Mouse (Mus musculus): ENCODE results near the gene Fut11.
"Not testable (repeated sequence)": the region's sequence is repeated elsewhere in the genome, so short reads cannot be mapped to it uniquely, and the experiment has no call there.

Fut11 gene

GRCm38 (mm10) chr14:20677906-20678305, 16.9 kb upstream of the Fut11 start:
- no peak for DNase-seq

- DNase-seq = no peak
Observed at GRCm38 (mm10) chr14:20681742-20682141, 13.0 kb upstream of the Fut11 start.

DNA sequence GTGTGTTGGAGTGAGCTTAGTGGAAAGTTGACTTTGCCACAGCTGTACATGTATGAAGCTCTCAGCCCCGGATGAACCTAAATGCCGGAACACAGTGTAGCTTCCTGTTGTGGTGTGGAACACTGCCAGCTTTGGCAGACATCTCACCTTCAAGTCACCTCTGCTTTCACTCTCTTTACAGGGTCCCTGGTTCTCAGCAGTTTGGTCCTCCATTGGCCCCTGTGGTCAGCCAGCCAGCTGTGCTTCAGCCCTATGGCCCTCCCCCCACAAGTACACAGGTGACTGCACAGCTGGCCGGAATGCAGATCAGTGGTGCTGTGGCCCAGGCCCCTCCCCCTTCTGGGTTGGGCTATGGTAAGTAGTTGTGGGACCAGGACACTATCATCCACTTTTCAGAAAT, 12.3 kb upstream of the Fut11 start:
- DNase-seq = no peak

- no peak for DNase-seq
Observed at GRCm38 (mm10) chr14:20686576-20686975, 8.2 kb upstream of the Fut11 start.

DNA sequence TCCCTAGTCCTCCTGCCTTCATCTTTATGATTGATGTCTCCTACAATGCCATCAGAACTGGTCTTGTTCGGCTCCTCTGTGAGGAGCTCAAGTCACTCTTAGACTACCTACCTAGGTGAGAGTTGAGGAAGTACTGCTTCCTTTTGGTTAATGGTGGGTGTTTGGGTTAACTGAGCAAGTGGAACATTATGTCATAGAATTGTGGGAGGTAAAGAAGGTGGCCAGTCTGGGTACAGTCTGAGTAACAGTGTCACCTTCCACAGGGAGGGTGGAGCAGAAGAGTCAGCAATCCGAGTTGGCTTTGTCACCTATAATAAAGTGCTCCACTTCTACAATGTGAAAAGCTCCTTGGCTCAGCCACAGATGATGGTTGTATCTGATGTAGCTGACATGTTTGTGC, 5.8 kb upstream of the Fut11 start:
- no peak for DNase-seq

DNA sequence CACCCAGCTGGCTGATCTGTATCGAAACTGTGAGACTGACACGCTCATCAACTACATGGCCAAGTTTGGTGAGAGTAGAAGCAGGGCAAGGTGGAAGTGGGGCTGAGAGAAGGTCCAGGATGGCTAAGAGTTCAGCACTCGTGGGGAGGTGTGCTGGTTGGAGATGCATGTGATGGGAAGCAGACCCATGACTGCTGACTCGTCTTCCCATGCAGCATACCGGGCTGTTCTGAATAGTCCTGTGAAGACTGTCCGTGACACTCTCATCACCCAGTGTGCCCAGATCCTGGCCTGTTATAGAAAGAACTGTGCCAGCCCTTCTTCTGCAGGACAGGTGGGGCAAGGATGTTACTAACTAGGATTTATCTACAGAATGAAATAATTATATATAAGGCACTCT, 3.0 kb upstream of the Fut11 start:
- DNase-seq = no peak

DNA sequence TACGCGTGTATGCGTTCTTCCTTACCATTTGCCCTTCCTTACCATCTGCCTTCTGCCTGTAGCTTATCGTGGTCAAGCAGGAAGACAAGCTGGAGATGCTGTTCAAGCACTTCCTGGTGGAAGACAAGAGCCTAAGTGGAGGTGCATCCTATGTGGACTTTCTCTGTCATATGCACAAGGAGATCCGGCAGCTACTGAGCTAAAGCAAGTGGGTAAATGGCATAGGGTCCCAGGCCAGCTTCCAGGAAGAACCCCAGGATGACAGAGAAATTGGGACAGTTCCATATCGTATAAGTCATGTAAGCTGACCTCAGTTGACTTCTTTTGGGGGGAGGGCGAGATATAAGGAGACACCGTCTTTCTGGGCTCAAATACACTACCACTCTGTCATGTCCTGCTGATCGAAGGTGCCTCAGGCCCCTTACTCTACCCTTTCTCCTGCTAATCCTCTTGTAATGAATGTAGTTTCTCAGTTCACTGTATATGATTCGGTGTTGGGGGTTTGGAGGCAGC, 1.1 kb upstream of the Fut11 start:
- no peak for DNase-seq

DNA sequence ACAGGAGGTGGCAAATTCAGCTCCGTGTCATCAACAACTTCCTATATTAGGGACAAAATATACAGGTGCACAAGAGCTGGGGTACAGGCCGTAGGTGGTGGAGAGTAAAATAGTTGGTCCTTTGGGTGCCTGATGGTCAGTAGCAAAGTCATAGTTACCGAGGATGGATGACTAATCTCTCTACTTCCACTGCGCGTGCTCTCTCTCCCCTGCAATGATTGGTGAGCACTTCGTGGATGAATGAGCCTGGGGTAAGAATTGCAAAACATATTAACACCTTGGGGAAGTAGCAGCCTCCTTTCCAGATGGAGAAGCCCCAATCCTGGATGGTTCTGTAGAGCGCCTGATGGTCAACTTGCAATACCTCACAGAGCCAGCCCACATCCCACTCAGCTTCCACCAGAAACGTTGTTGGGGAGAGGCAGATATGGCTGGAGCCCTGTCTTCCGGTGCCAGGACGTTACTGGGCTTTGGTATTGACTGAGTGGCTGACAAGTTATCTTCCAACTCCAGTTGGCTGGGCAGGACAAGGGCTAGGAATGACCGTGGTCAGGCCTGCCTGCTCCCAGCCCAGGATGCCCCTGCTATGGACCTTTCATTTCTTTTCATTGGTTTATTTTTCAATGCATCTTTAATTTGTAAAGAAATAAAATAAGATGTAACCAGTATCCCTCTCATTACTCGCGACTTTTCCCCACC, 434 bp upstream of the Fut11 start:
- no peak for DNase-seq

GRCm38 (mm10) chr14:20695761-20696520, 1.2 kb downstream of the Fut11 start:
- DNase-seq = peak; percentile 14 to 20

- DNase-seq = peak; percentile 48
Observed at GRCm38 (mm10) chr14:20696986-20697385, 2.2 kb downstream of the Fut11 start.

DNA sequence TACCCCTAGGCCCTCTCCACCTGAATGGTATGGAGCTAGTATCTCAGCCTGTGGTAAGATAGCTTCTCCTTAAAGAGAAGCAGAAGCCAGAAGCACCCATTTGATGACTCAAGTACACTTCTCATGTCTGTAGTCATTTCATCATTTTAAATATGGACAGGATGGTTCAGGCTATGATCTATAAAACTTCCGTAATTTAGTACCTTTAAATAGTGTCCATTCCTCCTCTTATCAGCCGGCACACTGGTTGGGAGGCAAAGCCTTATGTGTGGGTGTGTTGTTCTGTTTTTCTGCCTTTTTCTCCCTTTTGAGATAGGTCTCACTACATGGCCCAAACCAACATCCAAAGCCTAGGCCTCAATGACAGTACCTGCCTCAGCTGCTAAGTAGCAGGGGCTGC, 3.7 kb downstream of the Fut11 start:
- no peak for DNase-seq

DNA sequence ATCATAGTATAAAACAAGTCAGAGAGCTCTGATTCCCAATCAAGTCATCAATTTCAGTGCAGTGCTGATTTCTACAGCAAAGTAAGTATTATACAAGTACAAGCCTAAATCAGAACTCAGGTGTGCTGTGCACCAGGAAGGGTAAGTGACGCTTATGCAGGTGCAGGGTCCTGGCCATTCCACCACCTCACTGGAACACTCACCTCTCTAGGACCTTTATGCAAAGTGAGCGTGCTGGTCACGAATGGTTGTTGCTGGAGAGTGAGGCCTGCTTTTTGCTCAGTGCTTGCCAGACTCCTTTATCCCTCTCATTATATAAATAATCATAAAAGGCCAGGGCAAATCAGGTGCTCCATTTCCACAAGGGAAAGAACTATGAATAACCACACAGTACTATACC, 5.6 kb downstream of the Fut11 start:
- no peak for DNase-seq

- no peak for DNase-seq
Observed at GRCm38 (mm10) chr14:20701554-20701953, 6.8 kb downstream of the Fut11 start.

GRCm38 (mm10) chr14:20702096-20702740, 7.5 kb downstream of the Fut11 start:
- DNase-seq = no peak

- peak; percentile 89 to 90 for DNase-seq
Observed at GRCm38 (mm10) chr14:20702741-20703381, 8.1 kb downstream of the Fut11 start, which contains the start of gene Chchd1. TSS of gene Chchd1 (plus strand) at chr14:20703006.

- DNase-seq = not testable (repeated sequence)
Observed at GRCm38 (mm10) chr14:20703461-20703860, 8.7 kb downstream of the Fut11 start.

- DNase-seq = peak; percentile 91
Observed at GRCm38 (mm10) chr14:20707201-20708190, 12.7 kb downstream of the Fut11 start, which contains the start of gene Zswim8. TSS of gene Zswim8 (plus strand) at chr14:20707552.

DNA sequence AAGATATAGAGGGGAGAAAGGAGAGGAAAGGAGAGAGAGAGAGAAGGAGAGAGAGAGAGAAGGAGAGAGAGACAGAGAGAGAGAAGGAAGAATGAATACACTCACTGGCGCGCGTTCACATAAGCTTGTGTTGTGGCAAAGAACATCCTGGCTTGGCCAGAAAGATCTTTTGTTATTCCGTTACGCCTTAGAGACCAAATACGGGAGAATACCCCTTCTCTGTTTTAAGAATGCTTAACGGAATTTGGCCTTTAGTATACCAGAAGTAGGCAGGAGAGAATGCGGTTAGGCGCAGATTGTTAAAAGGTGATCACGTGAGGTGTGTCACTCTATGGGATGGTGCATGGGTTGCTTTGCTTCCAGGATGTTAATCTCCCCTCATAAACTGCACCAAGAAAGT, 13.5 kb downstream of the Fut11 start:
- no peak for DNase-seq

- DNase-seq = no peak
Observed at GRCm38 (mm10) chr14:20713832-20714231, 19.1 kb downstream of the Fut11 start.

- no peak for DNase-seq
Observed at GRCm38 (mm10) chr14:20718443-20718842, 23.7 kb downstream of the Fut11 start.

GRCm38 (mm10) chr14:20719767-20720166, 25.0 kb downstream of the Fut11 start:
- DNase-seq = no peak

- DNase-seq = no peak
Observed at GRCm38 (mm10) chr14:20721371-20721770, 26.6 kb downstream of the Fut11 start.

Data from cerebellum, postnatal 36 days (tissue).